Comparison of ENCODE assay signal across 25 mouse cellular contexts in genomic region chr3:121357030-121357429, GRCm38 (mm10).
A peak's percentile ranks its signal among the peaks of the same experiment; 100 is the strongest.
DNase-seq lines count a peak whose midpoint lies in the region; ATAC-seq and TF ChIP-seq lines count a peak whose summit lies in the region.
"Had no signal": no experiment of that assay in that cellular context is flagged by ENCODE, and none has a peak within 500 bp of the region (broad histone marks: within the 10 kb centered on the region; RNA-seq: fewer than 3 reads in every experiment).

No protein-coding gene starts in this region.

- no peaks in the 10 kb centered on the region for H3K79me2 ChIP-seq in MEL (ENCODE audit: control insufficient read depth, insufficient read depth, low read length, poor library complexity)

- no peaks in the 10 kb centered on the region for H3K36me3 ChIP-seq in intestine, embryonic 15.5 days
- no peaks in the 10 kb centered on the region for H3K36me3 ChIP-seq in intestine, embryonic 16.5 days (ENCODE audit: control insufficient read depth, insufficient read depth, low read length)
- no peaks in the 10 kb centered on the region for H3K36me3 ChIP-seq in lung, embryonic 14.5 days (ENCODE audit: insufficient read depth)
- H3K36me3 ChIP-seq in MEL (ENCODE audit: control insufficient read depth in 1 of 2, insufficient read depth in 2 of 2, low read length in 2 of 2), result no peaks in the 10 kb centered on the region
- no peaks in the 10 kb centered on the region for H3K36me3 ChIP-seq in embryonic facial prominence, embryonic 14.5 days (ENCODE audit: control insufficient read depth, insufficient read depth, low read length)
- H3K36me3 ChIP-seq: forebrain, embryonic 10.5 days; forebrain, embryonic 15.5 days; hindbrain, embryonic 10.5 days; hindbrain, embryonic 15.5 days; limb, embryonic 15.5 days; midbrain, embryonic 13.5 days; neural tube, embryonic 13.5 days; stomach, embryonic 15.5 days had no signal

- DNase-seq in lung, embryonic 14.5 days, result peak; percentile 64
- no peak for DNase-seq in lung, postnatal 4 days
- peak; percentile 21 for DNase-seq in MEL (ENCODE audit: low read depth, low spot score)
- peak; percentile 78 for DNase-seq in embryonic facial prominence, embryonic 14.5 days (ENCODE audit: low spot score)
- DNase-seq: adrenal gland, adult 2 months; adrenal gland, postnatal 36 days; B cell, adult 2 months; cerebellum, adult 18-20 months; heart, postnatal 14 days; kidney, adult 8-10 months; liver, embryonic 13.5 days; right cerebral cortex, postnatal 14 days had no signal

- no peaks in the 10 kb centered on the region for H3K9me3 ChIP-seq in intestine, embryonic 15.5 days
- H3K9me3 ChIP-seq in intestine, embryonic 16.5 days (ENCODE audit: control insufficient read depth, low read length), result no peaks in the 10 kb centered on the region
- no peaks in the 10 kb centered on the region for H3K9me3 ChIP-seq in lung, embryonic 14.5 days (ENCODE audit: low read depth, low read length)
- no peaks in the 10 kb centered on the region for H3K9me3 ChIP-seq in MEL (replicated peaks; ENCODE audit: insufficient read depth, low read length)
- no peaks in the 10 kb centered on the region for H3K9me3 ChIP-seq in embryonic facial prominence, embryonic 14.5 days (ENCODE audit: control insufficient read depth, low read length)
- H3K9me3 ChIP-seq: forebrain, embryonic 10.5 days; forebrain, embryonic 15.5 days; hindbrain, embryonic 10.5 days; hindbrain, embryonic 15.5 days; limb, embryonic 15.5 days; liver, embryonic 13.5 days; midbrain, embryonic 13.5 days; neural tube, embryonic 13.5 days; stomach, embryonic 15.5 days had no signal

- H3K27me3 ChIP-seq in intestine, embryonic 15.5 days (replicated peaks), result no peaks in the 10 kb centered on the region
- H3K27me3 ChIP-seq in intestine, embryonic 16.5 days (replicated peaks; ENCODE audit: control insufficient read depth, insufficient read depth, low read length), result no peaks in the 10 kb centered on the region
- no peaks in the 10 kb centered on the region for H3K27me3 ChIP-seq in lung, embryonic 14.5 days (ENCODE audit: insufficient read depth, low read length)
- H3K27me3 ChIP-seq in MEL (ENCODE audit: control insufficient read depth in 1 of 2, insufficient read depth in 2 of 2, low read length in 2 of 2), result no peaks in the 10 kb centered on the region
- H3K27me3 ChIP-seq in embryonic facial prominence, embryonic 14.5 days (replicated peaks; ENCODE audit: control insufficient read depth, insufficient read depth, low read length), result no peaks in the 10 kb centered on the region
- H3K27me3 ChIP-seq: forebrain, embryonic 15.5 days; hindbrain, embryonic 15.5 days; limb, embryonic 15.5 days; liver, embryonic 13.5 days; midbrain, embryonic 13.5 days; neural tube, embryonic 13.5 days; stomach, embryonic 15.5 days had no signal

- no peak overlapping the region for H3K4me2 ChIP-seq in intestine, embryonic 15.5 days (replicated peaks)
- H3K4me2 ChIP-seq in intestine, embryonic 16.5 days (ENCODE audit: low read depth, low read length), result no peak overlapping the region
- H3K4me2 ChIP-seq in lung, embryonic 14.5 days, result no peak overlapping the region
- no peak overlapping the region for H3K4me2 ChIP-seq in embryonic facial prominence, embryonic 14.5 days (ENCODE audit: low read depth, low read length)
- H3K4me2 ChIP-seq: forebrain, embryonic 15.5 days; hindbrain, embryonic 15.5 days; limb, embryonic 15.5 days; liver, embryonic 13.5 days; midbrain, embryonic 13.5 days; neural tube, embryonic 13.5 days; stomach, embryonic 15.5 days had no signal

- H3K9ac ChIP-seq in intestine, embryonic 15.5 days, result no peak overlapping the region
- H3K9ac ChIP-seq in intestine, embryonic 16.5 days (ENCODE audit: low read depth, low read length), result no peak overlapping the region
- no peak overlapping the region for H3K9ac ChIP-seq in lung, embryonic 14.5 days
- no peak overlapping the region for H3K9ac ChIP-seq in MEL (ENCODE audit: control insufficient read depth, low read depth, low read length, poor library complexity, severe bottlenecking)
- no peak overlapping the region for H3K9ac ChIP-seq in embryonic facial prominence, embryonic 14.5 days (ENCODE audit: low read depth, low read length)
- H3K9ac ChIP-seq: forebrain, embryonic 15.5 days; hindbrain, embryonic 15.5 days; limb, embryonic 15.5 days; liver, embryonic 13.5 days; midbrain, embryonic 13.5 days; neural tube, embryonic 13.5 days; stomach, embryonic 15.5 days had no signal

- TF ChIP-seq CTCF in lung, embryonic 14.5 days (IDR thresholded peaks at IDR 0.05; ENCODE audit: low read depth), result no peak
- no peak for TF ChIP-seq CTCF in MEL (IDR thresholded peaks at IDR 0.05 in 2 of 3, conservative IDR thresholded peaks at IDR 0.05 in 1 of 3; ENCODE audit: control insufficient read depth in 1 of 3, insufficient read depth in 1 of 3, low read depth in 2 of 3, low read length in 3 of 3, poor library complexity in 1 of 3, severe bottlenecking in 1 of 3)

- no peak for TF ChIP-seq POLR2A in MEL (IDR thresholded peaks at IDR 0.05; ENCODE audit: control insufficient read depth in 1 of 2, insufficient read depth in 1 of 2, low read depth in 1 of 2, low read length in 2 of 2, poor library complexity in 1 of 2)

- WGBS in intestine, embryonic 15.5 days, result 43% methylated on average over 3 of the region's 3 CpGs
- 38% methylated on average over 3 of the region's 3 CpGs for WGBS in intestine, embryonic 16.5 days
- WGBS in lung, embryonic 14.5 days, result 30% methylated on average over 3 of the region's 3 CpGs
- 40% methylated on average over 3 of the region's 3 CpGs for WGBS in embryonic facial prominence, embryonic 14.5 days

- H3K4me3 ChIP-seq in intestine, embryonic 15.5 days (replicated peaks), result no peak overlapping the region
- H3K4me3 ChIP-seq in intestine, embryonic 16.5 days (ENCODE audit: low read length), result no peak overlapping the region
- H3K4me3 ChIP-seq in lung, embryonic 14.5 days (ENCODE audit: low read depth, low read length), result no peak overlapping the region
- H3K4me3 ChIP-seq in MEL (ENCODE audit: control insufficient read depth in 1 of 2, insufficient read depth in 1 of 2, low read depth in 2 of 2, low read length in 2 of 2), result no peak overlapping the region
- no peak overlapping the region for H3K4me3 ChIP-seq in embryonic facial prominence, embryonic 14.5 days (ENCODE audit: low read depth, low read length)
- H3K4me3 ChIP-seq: forebrain, embryonic 10.5 days; forebrain, embryonic 15.5 days; hindbrain, embryonic 10.5 days; hindbrain, embryonic 15.5 days; limb, embryonic 15.5 days; liver, embryonic 13.5 days; midbrain, embryonic 13.5 days; neural tube, embryonic 13.5 days; stomach, embryonic 15.5 days had no signal

- no peak overlapping the region for H3K27ac ChIP-seq in intestine, embryonic 15.5 days
- H3K27ac ChIP-seq in intestine, embryonic 16.5 days (ENCODE audit: low read length), result no peak overlapping the region
- H3K27ac ChIP-seq in lung, embryonic 14.5 days (ENCODE audit: low read depth), result no peak overlapping the region
- no peak overlapping the region for H3K27ac ChIP-seq in MEL (ENCODE audit: control insufficient read depth, low read depth, low read length)
- no peak overlapping the region for H3K27ac ChIP-seq in embryonic facial prominence, embryonic 14.5 days (replicated peaks; ENCODE audit: low read depth, low read length)
- H3K27ac ChIP-seq: forebrain, embryonic 10.5 days; forebrain, embryonic 15.5 days; hindbrain, embryonic 10.5 days; hindbrain, embryonic 15.5 days; limb, embryonic 15.5 days; liver, embryonic 13.5 days; macrophage; midbrain, embryonic 13.5 days; neural tube, embryonic 13.5 days; stomach, embryonic 15.5 days had no signal

- no peak for TF ChIP-seq EP300 in MEL (IDR thresholded peaks at IDR 0.05; ENCODE audit: low read depth in 1 of 2, low read length in 2 of 2)

- ATAC-seq in intestine, embryonic 15.5 days, result 0 out of 2 replicates have a peak, but pooled peaks have one; percentile 20
- no peak for ATAC-seq in intestine, embryonic 16.5 days
- peak; percentile 38 for ATAC-seq in lung, embryonic 14.5 days (ENCODE audit: insufficient read depth)
- ATAC-seq in embryonic facial prominence, embryonic 14.5 days (ENCODE audit: low read depth), result peak; percentile 63; the same call in 1 of the 2 replicates
- ATAC-seq: activated CD4-positive, CD25-positive, alpha-beta regulatory T cell, adult 4 months; forebrain, embryonic 15.5 days; inflammation-experienced regulatory T-cells, adult 6 months; midbrain, embryonic 13.5 days had no signal

- TF ChIP-seq RAD21 in MEL (IDR thresholded peaks at IDR 0.05; ENCODE audit: low read depth, low read length), result no peak

- H3K4me1 ChIP-seq in intestine, embryonic 15.5 days (replicated peaks), result no peaks in the 10 kb centered on the region
- H3K4me1 ChIP-seq in intestine, embryonic 16.5 days (ENCODE audit: control insufficient read depth, insufficient read depth, low read length), result no peaks in the 10 kb centered on the region
- H3K4me1 ChIP-seq in lung, embryonic 14.5 days (ENCODE audit: insufficient read depth), result peaks cover 3% of the 10 kb centered on the region; the same call in 1 of the 2 replicates
- no peaks in the 10 kb centered on the region for H3K4me1 ChIP-seq in MEL (ENCODE audit: control insufficient read depth in 1 of 2, insufficient read depth in 2 of 2, low read length in 2 of 2)
- H3K4me1 ChIP-seq in embryonic facial prominence, embryonic 14.5 days (ENCODE audit: control insufficient read depth, insufficient read depth, low read length), result no peaks in the 10 kb centered on the region
- H3K4me1 ChIP-seq: forebrain, embryonic 15.5 days; hindbrain, embryonic 15.5 days; neural tube, embryonic 13.5 days; stomach, embryonic 15.5 days had no signal

TF ChIP-seq in MEL, 35 proteins besides CTCF, POLR2A, EP300 and RAD21 (continues in another document):
- no peak for TF ChIP-seq ZNF384 (IDR thresholded peaks at IDR 0.05; ENCODE audit: low read depth, low read length)
- TF ChIP-seq SMC3 (IDR thresholded peaks at IDR 0.05; ENCODE audit: low read depth, low read length), result no peak
- no peak for TF ChIP-seq ZMIZ1 (IDR thresholded peaks at IDR 0.05; ENCODE audit: low read depth, low read length)
- TF ChIP-seq MAX (IDR thresholded peaks at IDR 0.05; ENCODE audit: low read length), result no peak
- no peak for TF ChIP-seq ETS1 (IDR thresholded peaks at IDR 0.05; ENCODE audit: low read depth, low read length)
- no peak for TF ChIP-seq JUND (IDR thresholded peaks at IDR 0.05; ENCODE audit: low read depth, low read length)
- no peak for TF ChIP-seq NELFE (IDR thresholded peaks at IDR 0.05; ENCODE audit: low read depth, low read length)
- no peak for TF ChIP-seq CHD2 (IDR thresholded peaks at IDR 0.05; ENCODE audit: low read length)
- no peak for TF ChIP-seq GATA1 (IDR thresholded peaks at IDR 0.05; ENCODE audit: low read depth, low read length)
- TF ChIP-seq MYB (IDR thresholded peaks at IDR 0.05; ENCODE audit: low read depth, low read length), result no peak
- TF ChIP-seq TBP (IDR thresholded peaks at IDR 0.05; ENCODE audit: low read depth, low read length), result no peak
- TF ChIP-seq TCF12 (IDR thresholded peaks at IDR 0.05; ENCODE audit: low read depth, low read length), result no peak
- no peak for TF ChIP-seq MXI1 (IDR thresholded peaks at IDR 0.05; ENCODE audit: low read depth, low read length)
- no peak for TF ChIP-seq MAZ (IDR thresholded peaks at IDR 0.05; ENCODE audit: low read depth, low read length)
- no peak for TF ChIP-seq POLR2AphosphoS2 (IDR thresholded peaks at IDR 0.05; ENCODE audit: low read length)
- no peak for TF ChIP-seq TAL1 (IDR thresholded peaks at IDR 0.05; ENCODE audit: low read length)

Comparison
In these comparisons a context has a peak if more than half of its experiments do, and no peak if none do; other contexts are left out.
1. DNase-seq: peak in lung, embryonic 14.5 days (single experiment), MEL (single experiment) and embryonic facial prominence, embryonic 14.5 days (single experiment); none in lung, postnatal 4 days (0 of 2).